Mouse (Mus musculus): Measurements from ENCODE around the gene Rars2. TPM values are rescaled to one million over a fixed set of nuclear protein-coding genes. Genes with fewer than 3 reads are reported as not detected.

Rars2 gene
- polyA plus RNA-seq, 1 experiment from 2014 or later, result 66.9 TPM

DNA sequence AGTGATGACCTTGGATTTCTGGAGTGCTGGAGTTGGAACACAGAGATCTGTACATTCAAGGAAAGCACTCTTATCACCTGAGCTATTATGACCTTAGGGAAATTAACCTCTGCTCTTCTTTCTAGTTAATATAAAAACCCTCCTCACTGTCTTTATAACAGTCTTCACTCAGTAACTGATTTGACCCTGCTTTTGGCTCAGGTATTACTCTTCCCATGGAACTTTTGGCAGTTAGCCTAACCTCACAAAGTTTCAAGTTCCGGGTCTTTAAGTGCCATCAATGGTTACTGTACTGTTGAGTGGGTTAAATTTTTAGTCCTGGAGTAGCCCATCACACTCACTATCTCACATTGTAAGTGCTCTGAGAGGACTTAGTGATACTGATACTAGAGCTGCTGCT is 15.2 kb downstream of the Rars2 start:
- Histone ChIP-seq H3K4me2 (ENCODE audit: low read depth, severe bottlenecking) (no peak overlapping the region), H3K36me3 (ENCODE audit: control insufficient read depth, insufficient read depth, low read length) (peaks cover 5% of the 10 kb centered on the region; the same call in 1 of the 2 replicates), H3K9me3 (ENCODE audit: control insufficient read depth, low read length) (no peaks in the 10 kb centered on the region), H3K9ac (ENCODE audit: low read length) (no peak overlapping the region), H3K27ac (replicated peaks; ENCODE audit: low read depth, low read length) (no peak overlapping the region), H3K4me3 (ENCODE audit: low read depth, low read length) (no peak overlapping the region), H3K4me1 (ENCODE audit: control insufficient read depth, insufficient read depth, low read length) (no peaks in the 10 kb centered on the region), H3K27me3 (ENCODE audit: control insufficient read depth, insufficient read depth, low read length) (no peaks in the 10 kb centered on the region)
- no peak for DNase-seq (ENCODE audit: low spot score)
- ATAC-seq (ENCODE audit: insufficient number of reproducible peaks, low FRiP score, low TSS enrichment, low read depth), result no peak
- 90% methylated on average over 1 of the region's 1 CpGs for WGBS

DNA sequence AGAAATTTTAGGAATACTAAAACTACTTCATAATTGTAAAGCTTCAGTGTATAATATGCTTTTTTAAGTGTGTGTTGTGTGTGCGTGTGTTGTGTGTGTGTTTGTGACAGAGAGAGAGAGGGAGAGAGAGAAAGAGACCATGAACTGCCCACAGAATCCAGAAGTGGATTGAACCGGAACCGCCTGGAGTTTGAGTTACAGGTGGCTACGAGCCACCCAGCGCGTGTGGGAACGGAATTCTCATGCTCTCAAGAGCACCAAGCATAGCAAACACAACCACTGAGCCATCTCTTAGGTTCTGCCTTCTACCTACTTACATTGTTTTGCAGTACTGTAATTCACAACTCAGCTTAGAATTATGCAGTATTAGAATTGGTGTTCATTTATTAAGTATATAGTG is 19.4 kb downstream of the Rars2 start:
- no peak overlapping the region for H3K4me2 ChIP-seq (ENCODE audit: low read depth, severe bottlenecking)
- H3K9ac ChIP-seq (ENCODE audit: low read length), result no peak overlapping the region
- no peaks in the 10 kb centered on the region for H3K27me3 ChIP-seq (ENCODE audit: control insufficient read depth, insufficient read depth, low read length)
- no peaks in the 10 kb centered on the region for H3K9me3 ChIP-seq (ENCODE audit: control insufficient read depth, low read length)
- no peak for ATAC-seq (ENCODE audit: insufficient number of reproducible peaks, low FRiP score, low TSS enrichment, low read depth)
- no peak overlapping the region for H3K27ac ChIP-seq (replicated peaks; ENCODE audit: low read depth, low read length)
- H3K4me3 ChIP-seq (ENCODE audit: low read depth, low read length), result no peak overlapping the region
- H3K4me1 ChIP-seq (ENCODE audit: control insufficient read depth, insufficient read depth, low read length), result no peaks in the 10 kb centered on the region
- no peak for DNase-seq (ENCODE audit: low spot score)
- 97% methylated on average over 7 of the region's 7 CpGs for WGBS
- H3K36me3 ChIP-seq (ENCODE audit: control insufficient read depth, insufficient read depth, low read length), result peaks cover 3% of the 10 kb centered on the region; the same call in 1 of the 2 replicates

DNA sequence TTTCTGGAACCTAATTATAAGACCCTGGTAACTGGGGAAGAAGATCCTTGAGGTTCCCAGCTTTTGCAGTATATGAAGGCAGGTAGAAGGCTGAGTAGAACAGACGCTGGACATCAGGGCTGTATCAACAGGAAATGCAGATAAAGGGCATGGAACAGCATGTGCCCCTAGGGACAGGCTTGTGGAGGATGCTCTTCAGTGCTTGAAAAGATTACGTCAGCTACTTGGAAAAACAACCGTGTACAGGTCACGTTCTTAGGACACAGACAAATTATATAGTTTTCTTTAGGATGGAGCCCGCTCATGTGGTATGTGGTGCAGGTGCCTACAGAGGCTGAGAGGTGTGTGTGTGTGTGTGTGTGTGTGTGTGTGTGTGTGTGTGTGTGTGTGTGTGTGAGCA is 21.3 kb downstream of the Rars2 start:
- 0 out of 2 replicates have a peak, but pooled peaks cover 3% of the 10 kb centered on the region for H3K4me1 ChIP-seq (ENCODE audit: control insufficient read depth, insufficient read depth, low read length)
- DNase-seq (ENCODE audit: low spot score) (no peak), ATAC-seq (ENCODE audit: insufficient number of reproducible peaks, low FRiP score, low TSS enrichment, low read depth) (no peak)
- no peak overlapping the region for H3K4me2 ChIP-seq (ENCODE audit: low read depth, severe bottlenecking)
- no peak overlapping the region for H3K9ac ChIP-seq (ENCODE audit: low read length)
- peaks cover 3% of the 10 kb centered on the region for H3K36me3 ChIP-seq (ENCODE audit: control insufficient read depth, insufficient read depth, low read length)
- 90% methylated on average over 5 of the region's 5 CpGs for WGBS
- no peaks in the 10 kb centered on the region for H3K27me3 ChIP-seq (ENCODE audit: control insufficient read depth, insufficient read depth, low read length)
- H3K9me3 ChIP-seq (ENCODE audit: control insufficient read depth, low read length), result no peaks in the 10 kb centered on the region
- H3K27ac ChIP-seq (replicated peaks; ENCODE audit: low read depth, low read length), result no peak overlapping the region
- H3K4me3 ChIP-seq (ENCODE audit: low read depth, low read length), result no peak overlapping the region

GRCm38 (mm10) chr4:34637386-34637785 is 22.6 kb downstream of the Rars2 start:
- DNase-seq (ENCODE audit: low spot score) (no peak), ATAC-seq (ENCODE audit: insufficient number of reproducible peaks, low FRiP score, low TSS enrichment, low read depth) (no peak)
- 0 out of 2 replicates have a peak, but pooled peaks cover 3% of the 10 kb centered on the region for H3K4me1 ChIP-seq (ENCODE audit: control insufficient read depth, insufficient read depth, low read length)
- no peak overlapping the region for H3K27ac ChIP-seq (replicated peaks; ENCODE audit: low read depth, low read length)
- no peak overlapping the region for H3K9ac ChIP-seq (ENCODE audit: low read length)
- no peak overlapping the region for H3K4me2 ChIP-seq (ENCODE audit: low read depth, severe bottlenecking)
- no peaks in the 10 kb centered on the region for H3K9me3 ChIP-seq (ENCODE audit: control insufficient read depth, low read length)
- whole genome bisulfite sequencing, result 90% methylated on average over 7 of the region's 7 CpGs
- no peaks in the 10 kb centered on the region; the same call in none of the 2 replicates for H3K36me3 ChIP-seq (ENCODE audit: control insufficient read depth, insufficient read depth, low read length)
- no peaks in the 10 kb centered on the region for H3K27me3 ChIP-seq (ENCODE audit: control insufficient read depth, insufficient read depth, low read length)
- H3K4me3 ChIP-seq (ENCODE audit: low read depth, low read length), result no peak overlapping the region

DNA sequence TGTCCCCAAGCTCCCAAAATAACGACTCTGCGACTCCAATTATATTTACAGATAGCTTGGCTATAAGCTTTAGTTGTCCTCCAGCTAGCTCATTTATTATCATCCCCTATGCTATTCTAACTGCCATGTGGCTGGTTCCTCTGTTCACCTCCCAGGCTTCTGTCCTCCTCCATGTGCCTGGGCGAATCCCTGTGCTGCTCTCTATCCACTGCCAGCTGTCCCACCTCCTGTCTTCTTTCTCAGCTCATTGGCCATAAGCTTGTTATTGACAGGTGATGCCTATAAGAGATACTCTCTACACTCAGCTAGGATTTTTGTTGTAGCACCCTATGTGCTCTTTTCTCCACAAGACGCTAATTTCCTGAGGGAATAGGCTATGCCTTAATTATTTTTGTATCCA is 23.1 kb downstream of the Rars2 start:
- WGBS, result 94% methylated on average over 4 of the region's 4 CpGs
- Histone ChIP-seq H3K9ac (ENCODE audit: low read length) (no peak overlapping the region), H3K9me3 (ENCODE audit: control insufficient read depth, low read length) (no peaks in the 10 kb centered on the region), H3K4me1 (ENCODE audit: control insufficient read depth, insufficient read depth, low read length) (0 out of 2 replicates have a peak, but pooled peaks cover 3% of the 10 kb centered on the region), H3K27ac (replicated peaks; ENCODE audit: low read depth, low read length) (no peak overlapping the region), H3K4me3 (ENCODE audit: low read depth, low read length) (no peak overlapping the region), H3K36me3 (ENCODE audit: control insufficient read depth, insufficient read depth, low read length) (no peaks in the 10 kb centered on the region; the same call in none of the 2 replicates), H3K4me2 (ENCODE audit: low read depth, severe bottlenecking) (no peak overlapping the region), H3K27me3 (ENCODE audit: control insufficient read depth, insufficient read depth, low read length) (no peaks in the 10 kb centered on the region)
- ATAC-seq (ENCODE audit: insufficient number of reproducible peaks, low FRiP score, low TSS enrichment, low read depth), result no peak
- no peak for DNase-seq (ENCODE audit: low spot score)

DNA sequence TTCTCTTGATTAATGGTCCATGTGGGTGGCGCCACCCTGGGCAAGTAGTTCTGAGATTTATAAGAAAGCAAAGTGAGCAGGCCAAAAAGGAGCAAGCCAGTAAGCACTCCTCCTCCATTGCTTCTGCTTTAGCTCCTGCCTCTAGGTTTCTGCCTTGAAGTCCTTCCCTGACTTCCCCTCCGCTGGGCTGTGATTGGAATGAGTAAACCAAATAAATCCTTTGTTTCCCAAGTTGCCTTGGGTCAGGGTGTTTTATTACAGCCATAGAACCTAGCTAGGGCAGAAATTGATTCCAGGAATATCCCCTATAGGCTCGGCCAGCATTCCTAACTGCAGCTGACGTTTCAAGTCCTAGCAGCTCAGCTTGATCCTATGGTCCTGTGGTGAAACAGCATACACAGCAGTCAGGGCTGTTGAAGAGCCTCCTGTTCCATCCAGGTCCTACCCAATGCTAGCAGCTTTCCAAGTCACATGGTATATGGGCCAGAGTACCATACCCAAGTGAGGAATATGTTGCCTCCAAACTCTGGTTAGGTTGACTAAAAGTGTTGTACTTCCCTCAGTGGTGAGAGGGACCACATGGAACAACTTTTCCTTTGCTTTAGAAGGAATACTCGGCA is 25.1 kb downstream of the Rars2 start:
- no peaks in the 10 kb centered on the region for H3K27me3 ChIP-seq (ENCODE audit: control insufficient read depth, insufficient read depth, low read length)
- H3K9ac ChIP-seq (ENCODE audit: low read length), result no peak overlapping the region
- H3K4me1 ChIP-seq (ENCODE audit: control insufficient read depth, insufficient read depth, low read length), result 0 out of 2 replicates have a peak, but pooled peaks cover 3% of the 10 kb centered on the region
- H3K4me3 ChIP-seq (ENCODE audit: low read depth, low read length), result no peak overlapping the region
- no peak overlapping the region for H3K27ac ChIP-seq (replicated peaks; ENCODE audit: low read depth, low read length)
- H3K36me3 ChIP-seq (ENCODE audit: control insufficient read depth, insufficient read depth, low read length), result no peaks in the 10 kb centered on the region; the same call in none of the 2 replicates
- no peaks in the 10 kb centered on the region for H3K9me3 ChIP-seq (ENCODE audit: control insufficient read depth, low read length)
- DNase-seq (ENCODE audit: low spot score) (no peak), ATAC-seq (ENCODE audit: insufficient number of reproducible peaks, low FRiP score, low TSS enrichment, low read depth) (no peak)
- no peak overlapping the region for H3K4me2 ChIP-seq (ENCODE audit: low read depth, severe bottlenecking)
- 60% methylated on average over 5 of the region's 5 CpGs for WGBS

- H3K36me3 ChIP-seq (ENCODE audit: control insufficient read depth, insufficient read depth, low read length), result no peaks in the 10 kb centered on the region; the same call in none of the 2 replicates
- H3K4me1 ChIP-seq (ENCODE audit: control insufficient read depth, insufficient read depth, low read length), result 0 out of 2 replicates have a peak, but pooled peaks cover 3% of the 10 kb centered on the region
- no peak overlapping the region for H3K27ac ChIP-seq (replicated peaks; ENCODE audit: low read depth, low read length)
- H3K9me3 ChIP-seq (ENCODE audit: control insufficient read depth, low read length), result no peaks in the 10 kb centered on the region
- no peak for ATAC-seq (ENCODE audit: insufficient number of reproducible peaks, low FRiP score, low TSS enrichment, low read depth)
- no peaks in the 10 kb centered on the region for H3K27me3 ChIP-seq (ENCODE audit: control insufficient read depth, insufficient read depth, low read length)
- H3K4me3 ChIP-seq (ENCODE audit: low read depth, low read length), result no peak overlapping the region
- 97% methylated on average over 3 of the region's 3 CpGs for WGBS
- H3K4me2 ChIP-seq (ENCODE audit: low read depth, severe bottlenecking), result no peak overlapping the region
- no peak for DNase-seq (ENCODE audit: low spot score)
- no peak overlapping the region for H3K9ac ChIP-seq (ENCODE audit: low read length)
These were observed 26.0 kb downstream of the Rars2 start for GRCm38 (mm10) chr4:34640731-34641130.

DNA sequence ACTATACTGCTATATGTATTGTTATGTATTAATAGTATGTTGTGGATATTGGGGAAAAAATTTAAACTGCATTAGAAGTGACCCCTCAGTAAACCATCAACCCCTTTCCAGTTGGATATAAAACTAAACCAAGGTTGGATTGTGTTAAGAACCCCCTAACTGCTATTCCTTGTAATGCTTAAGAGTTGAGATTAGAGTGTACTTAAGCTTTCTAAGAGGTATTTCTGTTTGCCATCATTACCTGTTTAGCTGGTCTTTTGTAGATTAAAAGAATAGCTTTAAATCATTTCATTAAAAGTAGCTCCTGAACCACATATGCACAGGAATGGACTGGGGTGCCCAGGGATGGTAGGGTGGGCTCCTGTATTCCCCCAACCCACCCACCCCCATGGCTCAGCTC is 30.0 kb downstream of the Rars2 start:
- Histone ChIP-seq H3K27me3 (ENCODE audit: control insufficient read depth, insufficient read depth, low read length) (no peaks in the 10 kb centered on the region), H3K4me2 (ENCODE audit: low read depth, severe bottlenecking) (no peak overlapping the region), H3K27ac (replicated peaks; ENCODE audit: low read depth, low read length) (no peak overlapping the region), H3K9ac (ENCODE audit: low read length) (no peak overlapping the region), H3K4me3 (ENCODE audit: low read depth, low read length) (no peak overlapping the region), H3K9me3 (ENCODE audit: control insufficient read depth, low read length) (no peaks in the 10 kb centered on the region), H3K36me3 (ENCODE audit: control insufficient read depth, insufficient read depth, low read length) (peaks cover 5% of the 10 kb centered on the region), H3K4me1 (ENCODE audit: control insufficient read depth, insufficient read depth, low read length) (0 out of 2 replicates have a peak, but pooled peaks cover 3% of the 10 kb centered on the region)
- ATAC-seq (ENCODE audit: insufficient number of reproducible peaks, low FRiP score, low TSS enrichment, low read depth) (no peak), DNase-seq (ENCODE audit: low spot score) (no peak)

GRCm38 (mm10) chr4:34653179-34653578 is 38.4 kb downstream of the Rars2 start:
- DNase-seq (ENCODE audit: low spot score) (no peak), ATAC-seq (ENCODE audit: insufficient number of reproducible peaks, low FRiP score, low TSS enrichment, low read depth) (no peak)

More at GRCm38 (mm10) chr4:34653179-34653578, 38.4 kb downstream of the Rars2 start:
- no peaks in the 10 kb centered on the region for H3K27me3 ChIP-seq (ENCODE audit: control insufficient read depth, insufficient read depth, low read length)
- H3K4me1 ChIP-seq (ENCODE audit: control insufficient read depth, insufficient read depth, low read length), result no peaks in the 10 kb centered on the region
- no peaks in the 10 kb centered on the region for H3K9me3 ChIP-seq (ENCODE audit: control insufficient read depth, low read length)
- WGBS, result 93% methylated on average over 7 of the region's 7 CpGs
- H3K4me3 ChIP-seq (ENCODE audit: low read depth, low read length), result no peak overlapping the region
- peaks cover 7% of the 10 kb centered on the region; the same call in 1 of the 2 replicates for H3K36me3 ChIP-seq (ENCODE audit: control insufficient read depth, insufficient read depth, low read length)
- H3K27ac ChIP-seq (replicated peaks; ENCODE audit: low read depth, low read length), result no peak overlapping the region
- H3K4me2 ChIP-seq (ENCODE audit: low read depth, severe bottlenecking), result no peak overlapping the region
- H3K9ac ChIP-seq (ENCODE audit: low read length), result no peak overlapping the region
